Mouse (Mus musculus): ENCODE measurements at regions not wholly inside any gene's neighbourhood (a gene's known extent, or its start where the extent isn't known, plus 50 kb on each side); places are given as distances from the start of the nearest gene placed in this dataset.

DNA sequence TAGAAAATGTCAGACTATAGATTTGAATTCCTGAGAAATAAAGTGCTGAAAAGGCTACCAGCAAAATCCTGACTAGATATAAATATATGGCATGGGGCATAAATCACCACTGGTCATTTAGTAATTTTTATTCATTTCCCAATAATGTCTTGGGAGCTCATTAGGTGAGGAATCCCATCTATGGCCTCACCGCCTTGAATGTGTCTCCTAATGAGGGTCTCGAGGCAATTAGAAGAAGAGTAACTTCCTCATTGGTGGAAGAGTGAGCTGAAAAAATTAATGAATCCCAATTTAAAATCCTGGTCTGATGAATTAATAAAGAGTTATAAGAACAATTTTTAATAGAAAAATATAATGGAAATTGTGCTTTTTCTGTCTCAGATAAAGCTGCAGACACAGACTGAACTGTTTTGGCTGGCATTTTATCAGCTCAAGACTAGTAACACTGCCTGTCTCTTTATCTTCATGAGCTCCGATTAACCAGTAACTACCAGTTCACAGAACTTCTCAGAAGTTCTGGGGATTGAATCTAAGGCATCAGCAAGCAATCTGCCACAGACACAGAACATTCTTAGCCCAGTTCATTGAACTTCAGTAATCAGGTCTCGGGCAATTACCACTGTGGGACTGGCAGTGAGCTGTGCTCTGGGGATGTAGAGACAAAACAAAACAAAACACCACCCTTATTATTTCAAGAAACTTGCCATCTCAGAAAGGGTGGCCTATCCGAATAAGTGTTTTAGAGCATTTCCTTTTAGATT is 170.7 kb downstream of the Plpp3 start:
- no peak for DNase-seq (ENCODE audit: low read depth)

DNA sequence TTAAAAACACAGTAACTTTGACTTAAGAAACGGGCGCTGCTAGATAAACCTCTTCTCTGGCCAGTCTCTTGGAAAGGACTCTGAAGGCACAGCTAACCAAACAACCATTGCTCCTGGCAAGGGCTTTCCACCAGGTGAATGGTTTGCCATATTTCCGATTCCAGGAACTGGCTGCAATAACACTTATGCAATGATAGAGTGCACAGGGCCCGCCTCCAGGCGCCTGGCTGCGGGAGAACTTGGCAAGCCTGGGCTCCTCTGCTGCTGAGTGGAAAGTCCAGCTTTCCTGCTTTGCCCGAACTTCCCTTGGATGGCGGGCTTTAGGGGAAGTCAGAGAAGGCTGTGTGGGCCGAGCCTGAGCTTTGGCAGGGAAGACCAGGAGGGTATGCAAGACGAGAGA is 171.6 kb downstream of the Plpp3 start:
- DNase-seq (ENCODE audit: low read depth), result peak; percentile 70

DNA sequence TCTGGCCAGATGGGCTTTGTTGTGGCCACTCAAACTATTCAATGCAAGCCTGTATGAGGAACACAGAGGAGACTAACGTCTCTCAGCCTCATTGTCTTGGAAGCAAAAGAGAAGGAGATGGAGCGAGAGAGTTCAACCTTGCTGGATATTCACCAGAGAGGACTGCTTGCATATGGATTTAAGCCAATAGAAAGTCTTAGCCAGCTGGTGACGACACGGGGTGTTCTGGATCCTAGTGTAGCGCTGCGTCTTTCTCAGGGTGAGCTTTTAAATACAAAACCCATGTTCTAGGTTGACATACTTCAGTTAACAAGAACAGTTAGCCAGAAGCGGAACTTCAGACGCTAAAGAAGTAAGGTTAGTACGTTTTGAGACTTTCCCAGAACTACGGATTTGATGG is 174.9 kb downstream of the Plpp3 start:
- DNase-seq (ENCODE audit: low read depth), result no peak

DNA sequence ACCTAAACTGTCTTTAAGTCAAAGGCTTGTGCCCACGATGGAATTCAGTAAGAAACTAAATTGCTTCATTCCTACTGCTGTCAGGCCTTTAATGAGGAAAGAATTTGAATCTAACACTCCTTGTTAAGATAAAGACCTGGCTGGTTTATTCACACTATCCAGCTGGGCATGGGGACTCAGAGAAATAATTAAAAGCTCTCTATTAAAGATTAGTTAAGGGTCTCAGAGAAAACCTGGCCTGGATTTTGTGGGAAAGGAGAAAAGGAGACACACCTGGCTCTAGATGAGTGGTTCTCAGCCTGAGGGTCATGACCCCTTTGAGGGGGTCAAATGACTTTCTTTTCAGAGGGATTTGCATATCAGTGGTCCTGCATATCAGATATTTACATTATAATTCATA is 178.7 kb downstream of the Plpp3 start:
- no peak for DNase-seq (ENCODE audit: low read depth)

DNA sequence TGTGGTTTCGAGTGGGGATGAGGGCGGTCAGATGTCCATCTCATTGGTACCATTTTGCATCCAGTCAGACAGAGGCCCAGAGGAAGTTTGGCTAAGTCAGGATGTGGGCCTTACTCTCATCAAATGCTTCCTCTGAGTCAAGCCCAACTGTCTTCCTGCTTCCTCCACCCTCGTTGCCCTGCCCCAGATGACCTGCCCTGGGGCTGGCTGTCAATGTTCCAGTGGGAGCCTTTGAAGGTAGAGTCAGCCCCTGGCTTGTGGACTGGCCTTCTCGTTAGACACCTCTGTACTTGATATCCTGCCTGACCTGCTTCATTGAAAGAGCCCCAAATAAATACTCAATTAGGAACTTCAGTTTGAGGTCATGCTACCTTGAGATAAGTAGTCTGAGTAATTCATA is 179.4 kb downstream of the Plpp3 start:
- no peak for DNase-seq (ENCODE audit: low read depth)

DNA sequence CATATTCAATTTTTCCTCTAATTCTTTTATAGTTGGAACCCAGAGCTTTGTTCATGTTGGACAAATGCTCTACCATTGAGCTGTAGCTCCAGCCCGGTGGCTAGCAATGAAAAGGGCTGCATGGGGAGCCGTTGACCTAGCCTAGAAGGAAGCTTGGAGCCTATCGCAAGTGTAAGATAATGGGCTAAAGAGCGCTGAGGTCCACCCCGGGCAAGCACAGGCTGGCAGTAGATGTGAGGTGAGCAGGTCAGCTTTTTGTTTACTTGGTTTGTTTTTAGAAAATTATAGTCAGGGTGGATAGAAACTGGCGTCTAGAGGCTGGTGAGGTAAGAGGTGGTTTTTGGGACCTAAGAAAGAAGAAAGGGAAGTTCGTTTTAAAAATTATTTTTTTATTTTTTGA is 181.0 kb downstream of the Plpp3 start:
- no peak for DNase-seq (ENCODE audit: low read depth)

DNA sequence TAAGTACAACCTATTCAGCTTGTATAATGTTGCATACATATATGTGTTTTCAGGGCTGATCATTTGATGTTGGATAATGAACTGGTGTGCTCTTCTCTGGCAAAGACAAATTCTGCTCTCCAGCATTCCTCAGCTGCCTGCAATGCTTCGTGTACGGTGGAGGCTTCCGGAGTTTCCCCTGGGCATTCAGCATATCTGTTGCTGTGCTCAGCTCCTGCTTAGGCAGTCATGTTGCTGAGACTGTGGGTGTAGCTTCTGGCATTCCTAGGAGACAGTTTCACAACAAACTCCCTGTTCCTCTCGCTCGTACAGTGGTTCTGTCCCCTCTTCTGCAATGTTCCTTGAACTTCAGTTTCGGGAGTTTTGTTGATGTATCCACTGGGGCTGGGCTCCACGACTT is 181.7 kb downstream of the Plpp3 start:
- no peak for DNase-seq (ENCODE audit: low read depth)

DNA sequence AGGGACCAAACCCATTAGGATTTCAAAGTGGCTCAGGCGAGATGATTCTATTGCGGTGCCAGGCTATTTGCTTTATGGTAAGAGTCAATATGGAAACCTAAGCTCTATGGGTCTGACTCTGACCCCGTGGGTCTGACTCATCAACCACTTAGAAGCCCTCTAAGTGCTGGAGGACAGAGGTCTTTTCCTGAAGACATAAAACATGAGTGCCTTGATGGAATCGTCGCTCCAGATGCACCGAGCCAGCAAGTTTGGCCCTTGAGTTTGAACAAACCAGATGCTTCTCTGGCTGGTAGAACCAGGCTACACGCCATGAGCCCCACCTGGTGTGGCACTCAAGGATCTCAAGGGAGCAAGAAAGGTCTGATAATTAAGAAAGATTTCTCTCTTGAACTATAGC is 184.1 kb downstream of the Plpp3 start:
- no peak for DNase-seq (ENCODE audit: low read depth)

DNA sequence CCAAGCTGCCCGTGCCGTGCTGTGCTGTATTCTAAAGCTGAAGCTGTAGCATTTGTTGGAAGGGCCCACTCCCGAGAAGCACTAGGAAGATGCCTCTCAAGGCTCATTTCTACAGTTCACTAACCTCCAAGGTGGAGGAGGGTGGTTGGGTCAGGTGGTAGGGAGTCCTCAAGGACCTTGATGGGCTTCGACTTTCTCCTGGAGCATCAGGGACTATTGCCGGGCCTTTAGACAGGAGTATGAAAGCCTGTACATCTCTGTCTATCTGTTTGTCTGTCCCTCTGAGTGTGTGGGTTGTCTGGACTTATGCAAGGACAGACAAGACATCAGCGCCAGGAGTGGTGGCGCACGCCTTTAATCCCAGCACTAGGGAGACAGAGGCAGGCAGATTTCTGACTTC is 189.7 kb downstream of the Plpp3 start:
- DNase-seq (ENCODE audit: low read depth), result no peak

DNA sequence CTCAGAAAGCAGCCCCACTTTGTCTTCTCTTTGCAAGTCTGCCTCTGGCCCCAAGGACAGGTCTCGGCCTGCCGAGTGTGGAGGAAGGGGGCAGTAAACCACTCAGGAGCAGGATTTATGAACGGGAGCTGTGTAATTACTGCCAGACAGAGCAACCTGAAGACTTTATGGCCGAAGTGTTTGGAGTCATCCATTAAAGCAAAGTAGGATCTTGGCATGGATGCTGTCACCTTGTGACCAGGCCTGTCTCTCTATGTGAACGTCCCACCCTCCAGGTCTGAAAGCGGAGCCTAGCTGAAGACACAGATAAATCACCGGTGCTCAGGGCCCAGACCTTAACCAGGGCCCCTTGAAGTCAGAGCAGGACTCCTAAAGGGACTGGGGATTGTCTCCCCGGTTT is 190.8 kb downstream of the Plpp3 start:
- DNase-seq (ENCODE audit: low read depth), result no peak

DNA sequence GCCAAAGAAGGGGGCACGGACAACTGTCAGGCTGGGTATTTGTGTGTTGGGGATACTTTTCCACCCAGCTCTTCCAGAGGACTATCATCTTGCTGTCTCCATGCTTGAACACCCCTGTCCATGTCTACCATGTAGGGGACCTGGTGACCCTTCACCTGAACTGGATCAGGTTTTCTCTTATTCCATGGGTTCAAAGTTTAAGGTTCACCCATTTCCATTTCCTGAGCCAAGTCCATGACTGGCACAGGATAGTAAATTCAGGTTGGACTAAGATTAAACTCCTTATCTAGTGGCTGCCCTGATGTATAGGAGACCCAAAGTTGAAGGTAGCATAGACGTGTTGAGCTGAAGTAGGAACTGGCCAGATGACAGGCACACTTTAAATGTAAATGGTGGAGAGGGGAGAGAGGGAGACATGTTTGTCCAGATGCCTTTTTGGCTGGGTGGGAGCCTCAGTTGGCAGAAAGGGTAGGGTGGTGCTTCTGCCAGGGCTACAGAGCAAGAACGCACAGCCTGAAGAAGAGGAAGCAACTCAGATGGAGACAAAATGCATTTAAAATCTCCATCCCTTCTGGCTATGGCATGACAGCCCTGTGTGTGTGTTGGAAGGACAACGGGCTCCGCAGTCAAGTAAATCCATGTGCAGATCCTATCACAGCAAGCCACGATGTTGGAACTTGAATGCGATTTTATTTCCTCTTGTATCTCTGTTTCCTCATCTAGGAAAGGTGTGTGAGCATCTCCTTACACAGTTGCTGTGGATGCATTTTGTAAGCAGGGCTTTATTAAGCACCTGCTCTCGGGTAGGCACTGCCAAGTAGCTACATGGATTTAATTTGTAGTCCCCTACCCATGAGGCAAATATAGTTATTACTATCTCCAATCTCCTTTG is 192.4 kb downstream of the Plpp3 start:
- DNase-seq (ENCODE audit: low read depth), result no peak

DNA sequence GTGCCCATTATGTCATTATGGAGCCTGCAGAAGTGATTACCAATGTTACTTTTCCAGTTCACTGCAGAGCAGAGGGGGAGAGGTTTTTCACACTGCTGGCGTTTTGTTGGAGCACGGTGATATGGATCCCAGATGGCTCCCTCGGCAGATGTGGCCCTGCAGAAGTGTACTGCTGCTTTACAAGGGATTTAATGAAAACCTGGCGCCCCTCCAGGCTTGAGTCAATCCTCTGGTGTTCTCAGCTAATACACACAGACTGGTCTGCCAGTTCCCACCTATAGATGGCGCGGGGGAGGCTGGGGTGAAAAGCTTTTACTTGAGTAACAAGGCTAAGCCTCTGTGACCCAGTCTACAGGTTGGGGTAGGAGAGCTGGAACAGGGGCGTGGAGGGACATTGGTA is 195.2 kb downstream of the Plpp3 start:
- DNase-seq (ENCODE audit: low read depth), result no peak

DNA sequence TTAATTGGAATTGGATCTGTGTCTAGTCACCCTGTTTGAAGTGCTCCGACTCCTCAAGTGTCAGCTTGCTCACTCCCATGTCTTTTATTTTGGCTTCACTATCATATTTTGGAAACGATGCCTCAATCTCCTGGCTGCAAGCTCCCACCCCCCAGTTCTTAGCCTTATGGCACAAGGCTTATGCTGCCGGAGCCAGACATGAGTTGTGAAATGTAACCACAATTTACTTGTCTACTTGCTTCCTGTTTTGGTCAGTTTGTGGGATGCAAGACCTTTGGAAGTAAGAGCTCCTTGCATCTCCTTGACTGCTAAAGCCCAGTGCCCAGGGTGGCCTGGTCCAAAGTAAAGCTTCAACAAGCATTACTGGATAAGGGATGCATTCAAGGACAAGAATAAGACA is 195.8 kb downstream of the Plpp3 start:
- DNase-seq (ENCODE audit: low read depth), result no peak

DNA sequence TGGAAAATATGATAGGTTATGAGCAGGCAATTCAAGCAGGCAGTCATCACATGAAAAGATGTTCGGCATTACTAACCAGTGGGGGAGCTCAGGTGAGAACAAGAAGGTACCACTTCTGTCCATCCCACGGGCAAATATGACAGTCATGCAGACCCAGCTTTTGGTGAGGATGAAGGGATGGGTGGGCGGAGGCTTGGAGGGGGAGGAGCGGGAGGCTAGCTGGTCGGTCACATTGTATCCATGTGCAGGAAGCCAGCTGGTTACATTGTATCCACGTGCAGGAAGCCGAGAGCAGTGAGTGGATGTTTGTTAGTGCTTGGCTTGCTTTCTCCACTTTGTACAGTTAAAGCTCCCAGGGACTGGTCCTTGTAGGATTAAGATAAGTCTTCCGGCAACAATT is 196.9 kb downstream of the Plpp3 start:
- DNase-seq (ENCODE audit: low read depth), result no peak

DNA sequence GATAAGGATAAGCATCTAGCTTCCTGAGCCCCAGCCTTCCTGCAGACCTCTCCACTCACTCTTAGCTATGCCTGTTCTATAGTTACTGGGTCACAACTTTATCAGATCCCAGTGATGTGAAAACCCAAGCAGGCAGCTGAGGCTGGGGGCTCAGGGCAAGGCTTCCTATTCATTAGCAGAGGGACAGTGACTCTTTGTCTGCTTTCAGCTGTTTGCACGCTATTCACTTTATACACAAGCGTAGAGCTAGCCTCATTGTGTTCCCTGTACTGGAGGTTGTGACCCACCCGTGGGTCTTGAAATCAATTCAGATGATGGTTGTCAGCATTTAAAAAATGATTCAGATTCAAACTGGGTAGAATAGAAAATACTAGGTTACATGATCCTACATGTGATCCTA is 199.5 kb downstream of the Plpp3 start:
- no peak for DNase-seq (ENCODE audit: low read depth)

DNA sequence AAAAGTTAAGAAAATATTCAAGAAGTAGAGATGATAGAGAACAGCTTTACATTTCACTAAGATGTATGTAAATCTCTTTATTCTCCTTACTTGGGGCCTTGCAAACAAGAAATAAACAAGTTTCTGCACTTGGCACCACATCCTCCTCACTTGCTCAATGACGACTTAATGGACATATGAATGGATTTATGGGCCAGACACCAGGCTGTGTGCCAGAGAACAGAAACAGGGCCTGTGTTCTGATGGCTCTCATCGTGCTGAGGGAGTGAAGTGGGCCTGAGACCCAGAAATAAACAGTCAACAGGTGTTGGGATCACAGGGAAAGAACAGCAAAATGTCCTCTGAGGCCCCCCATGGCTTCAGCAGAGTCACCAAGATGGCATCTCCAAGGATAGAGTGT is 201.6 kb downstream of the Plpp3 start:
- no peak for DNase-seq (ENCODE audit: low read depth)

DNA sequence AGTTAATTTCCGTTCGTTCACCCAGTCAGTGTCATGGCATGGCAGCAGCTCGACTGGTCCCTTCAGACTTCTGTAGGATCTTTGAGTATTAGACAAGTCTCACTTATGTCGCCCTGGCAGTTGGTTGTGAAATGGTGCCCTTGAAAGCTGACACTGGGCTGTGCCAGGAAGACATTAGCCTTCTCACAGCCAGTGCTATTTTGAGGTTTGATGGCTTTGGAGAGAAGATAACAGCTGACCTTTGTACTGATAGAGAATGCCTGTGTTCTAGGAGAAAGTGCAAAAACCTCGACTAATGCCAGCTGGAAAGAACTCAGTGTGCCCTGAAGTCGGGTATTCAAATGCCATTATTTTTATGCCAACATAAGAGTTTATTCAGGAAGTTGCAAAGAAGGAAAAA is 207.3 kb downstream of the Plpp3 start:
- DNase-seq (ENCODE audit: low read depth), result no peak

DNA sequence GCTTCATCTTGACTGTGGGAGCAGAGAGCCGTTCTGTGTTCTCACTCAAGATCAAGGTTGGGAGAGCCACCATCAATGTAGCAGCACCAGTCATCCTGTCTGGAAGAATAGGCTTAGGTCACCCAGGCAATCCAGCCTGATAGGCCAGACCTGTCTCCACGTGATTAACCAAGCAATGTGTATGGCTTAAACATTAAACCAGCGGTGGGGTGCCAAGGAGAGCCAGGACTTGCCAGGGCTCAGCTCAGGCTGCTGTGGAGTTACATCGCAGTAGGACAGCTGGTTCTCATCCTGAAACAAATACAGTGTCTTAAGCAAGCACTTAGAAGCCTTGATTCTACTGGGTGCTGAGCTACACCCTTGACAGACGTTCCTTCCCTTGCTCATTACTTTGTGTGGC is 207.9 kb downstream of the Plpp3 start:
- DNase-seq (ENCODE audit: low read depth), result no peak

DNA sequence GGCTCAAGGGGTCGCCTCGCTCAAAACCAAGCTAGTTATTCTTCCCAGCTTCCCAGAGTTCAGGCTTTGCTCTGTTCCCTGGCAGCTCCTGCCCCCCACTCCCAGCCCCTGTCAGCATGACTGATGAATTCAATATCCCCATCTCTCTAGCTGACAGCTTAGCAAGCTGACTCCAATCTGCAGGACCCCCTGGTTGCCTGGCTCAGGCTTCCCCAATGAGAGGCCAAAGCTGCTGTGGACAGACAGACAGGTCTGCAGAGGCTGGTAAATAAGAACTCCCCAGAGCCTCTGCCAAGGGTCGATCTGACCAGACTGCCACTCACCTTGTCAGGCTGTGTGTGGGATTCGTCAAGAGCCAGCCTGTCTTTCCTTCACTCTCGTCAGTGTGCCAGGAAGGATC is 219.4 kb downstream of the Plpp3 start:
- no peak for DNase-seq (ENCODE audit: low read depth)

DNA sequence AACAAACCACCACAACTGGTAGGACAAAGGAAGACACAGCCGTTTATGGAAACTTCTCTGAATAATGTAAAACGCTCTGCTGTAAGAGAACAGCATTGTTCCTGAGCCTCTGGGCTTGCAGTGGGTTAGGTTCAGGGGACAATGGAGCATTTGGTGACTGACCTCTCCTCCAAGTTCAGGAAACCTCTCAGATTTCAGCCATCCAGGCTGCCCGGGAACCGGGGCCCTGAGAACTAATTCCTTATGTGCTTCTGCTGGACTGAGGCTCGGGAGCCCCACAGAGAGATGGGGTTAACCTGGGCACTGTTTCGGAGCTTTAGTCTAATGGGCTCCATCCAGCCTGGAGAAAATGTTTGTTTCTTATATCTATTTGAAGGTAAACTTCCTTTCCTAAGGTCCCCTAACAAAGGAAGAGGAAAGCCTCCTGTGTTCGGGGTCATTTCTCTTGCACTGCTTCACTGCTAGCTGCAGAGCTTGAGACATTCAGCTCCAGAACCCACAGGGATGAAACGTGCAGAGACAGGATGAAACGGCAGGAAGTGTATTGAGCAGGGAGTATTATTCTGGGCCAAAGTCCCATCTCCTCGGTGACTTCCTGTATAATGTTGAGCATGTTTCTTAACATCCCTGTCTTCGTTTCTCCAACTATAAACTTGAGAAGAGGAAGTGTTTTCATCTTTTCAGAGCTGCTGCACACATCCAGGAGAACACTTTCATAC is 220.5 kb downstream of the Plpp3 start:
- DNase-seq (ENCODE audit: low read depth), result no peak

DNA sequence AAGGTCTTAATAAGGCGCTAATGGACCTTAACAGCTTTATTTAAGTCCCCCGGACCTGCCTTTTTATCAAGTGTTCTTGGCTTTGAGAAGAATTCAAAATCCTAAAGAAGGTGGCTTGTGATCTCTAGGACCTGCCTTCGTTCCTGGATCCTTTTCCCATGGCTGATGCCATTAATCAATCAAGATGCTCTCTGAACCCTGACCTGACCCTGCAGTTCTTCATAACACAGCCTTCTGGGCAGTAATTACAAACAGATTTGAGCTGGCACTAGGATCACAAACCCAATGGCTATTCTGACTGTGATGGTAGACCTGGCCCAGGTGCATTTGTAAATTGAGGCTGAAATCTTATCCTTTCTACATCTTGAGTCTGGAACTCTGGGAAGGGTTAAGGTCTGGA is 227.7 kb downstream of the Plpp3 start:
- DNase-seq (ENCODE audit: low read depth), result no peak

DNA sequence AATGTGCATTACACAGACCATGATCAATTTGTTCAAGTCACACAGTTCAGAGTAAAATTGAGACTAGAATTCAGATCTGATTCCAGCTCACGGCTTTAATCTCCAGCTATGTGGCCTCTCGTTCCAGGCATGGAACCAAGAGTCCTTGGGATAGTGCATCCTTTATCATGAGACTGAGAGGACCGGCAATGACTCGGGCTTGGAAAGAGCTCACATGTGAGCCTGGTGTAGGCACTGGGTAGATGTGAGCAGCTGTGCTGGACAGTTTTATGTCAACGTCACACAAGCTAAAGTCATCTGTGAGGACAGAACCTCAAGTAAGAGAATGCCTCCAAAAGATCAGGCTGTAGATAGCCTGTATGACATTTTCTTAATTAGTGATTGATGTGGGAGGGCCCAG is 228.3 kb downstream of the Plpp3 start:
- DNase-seq (ENCODE audit: low read depth), result no peak

DNA sequence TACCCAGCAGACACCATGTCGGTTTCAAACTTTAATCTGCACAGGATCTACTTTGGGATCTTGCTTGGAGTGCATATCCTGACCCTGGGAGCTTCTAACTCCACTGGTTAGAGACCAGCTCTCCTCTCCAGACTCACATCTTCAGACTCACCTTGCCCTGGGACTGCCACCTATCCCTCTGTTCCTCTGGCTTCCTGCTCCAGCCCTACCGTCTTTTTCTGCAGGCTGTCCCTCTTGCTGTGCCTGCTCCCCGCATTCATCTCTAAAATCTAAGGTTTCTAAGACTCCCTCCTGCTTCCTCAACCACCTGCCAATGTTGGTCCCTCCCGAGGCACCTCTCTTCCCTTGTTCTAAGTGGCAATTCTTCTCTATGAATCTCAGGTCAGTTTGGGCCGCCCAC is 233.2 kb downstream of the Plpp3 start:
- peak; percentile 40 for DNase-seq (ENCODE audit: low read depth)

Measured in fibroblast of lung, adult 2 months (primary cell).